Mouse (Mus musculus) mammary gland, adult 2 months (tissue): Measurements from ENCODE around the gene Olfr730. TPM values are rescaled to one million over a fixed set of nuclear protein-coding genes. Genes with fewer than 3 reads are reported as not detected.

Experiments
- polyA plus RNA-seq: library from polyadenylated mRNA; depleted of rRNA; stranded (reverse); fragments of >200 nt; gene quantifications from 2 replicates; pipeline ENCODE4 v1.2.3, GENCODE M21; 2012; ENCODE audit warnings: low replicate concordance; rRNA removed

The Olfr730 gene
- 0.04 TPM in 1 of 2 replicates, not detected in the other for polyA plus RNA-seq

GRCm38 (mm10) chr14:50188098-50188497 lies at the start of gene Olfr730:
Gene Olfr730, minus strand, starts transcription at chr14:50188198.

GRCm38 (mm10) chr14:50152810-50153209 lies 35.2 kb downstream of the Olfr730 start, which contains the start of gene Olfr729:
Gene Olfr729, minus strand, starts transcription at chr14:50152910.

GRCm38 (mm10) chr14:50142580-50142979 lies 45.4 kb downstream of the Olfr730 start, which contains the start of gene Olfr728:
Gene Olfr728, minus strand, starts transcription at chr14:50142680.

Other genes with a start within 250 kb of the Olfr730 start
- not detected in 2 replicates for gene Olfr724, start 224.9 kb downstream of the Olfr730 start, polyA plus RNA-seq
- gene Olfr725, start 147.8 kb downstream of the Olfr730 start, polyA plus RNA-seq = not detected in 2 replicates
- gene Olfr726, start 97.2 kb downstream of the Olfr730 start, polyA plus RNA-seq = not detected in 2 replicates
- not detected in 2 replicates for gene Olfr727, start 65.0 kb downstream of the Olfr730 start, polyA plus RNA-seq
- not detected in 2 replicates for gene Olfr728, start 45.5 kb downstream of the Olfr730 start, polyA plus RNA-seq
- gene Olfr729, start 35.3 kb downstream of the Olfr730 start, polyA plus RNA-seq = not detected in 2 replicates
- 0.13 TPM in 1 of 2 replicates, not detected in the other for gene Olfr731, start 53.7 kb upstream of the Olfr730 start, polyA plus RNA-seq
- gene Olfr732, start 96.0 kb upstream of the Olfr730 start, polyA plus RNA-seq = not detected in 2 replicates
- gene Olfr733, start 113.3 kb upstream of the Olfr730 start, polyA plus RNA-seq = 0.14 and 0.40 TPM in 2 replicates
- gene Olfr734, start 138.6 kb upstream of the Olfr730 start, polyA plus RNA-seq = not detected in 2 replicates
- gene Olfr735, start 160.7 kb upstream of the Olfr730 start, polyA plus RNA-seq = 0.31 and 0.62 TPM in 2 replicates
- gene Tlr11, start 169.7 kb upstream of the Olfr730 start, polyA plus RNA-seq = 1.6 and 3.3 TPM in 2 replicates
- gene Olfr736, start 193.0 kb upstream of the Olfr730 start, polyA plus RNA-seq = not detected in 2 replicates
- gene Olfr738, start 219.4 kb upstream of the Olfr730 start, polyA plus RNA-seq = not detected in 2 replicates
- gene Olfr739, start 230.4 kb upstream of the Olfr730 start, polyA plus RNA-seq = not detected in 2 replicates